Mouse (Mus musculus) cerebellum, adult (tissue): Measurements from ENCODE around the gene Trio.

ENCODE experiments used
- ATAC-seq: cut with Nextera tagmentation; 2 replicates; pipeline ENCODE4 v1.9.2; 2017; ENCODE audit warnings: mild to moderate bottlenecking, moderate library complexity, mixed read lengths; ENCODE audit not compliant: insufficient number of reproducible peaks, low FRiP score, low TSS enrichment

Gene Trio

GRCm38 (mm10) chr15:27995421-27995820, 30.2 kb downstream of the Trio start:
- no peak for ATAC-seq

- no peak for ATAC-seq
These were observed 30.8 kb downstream of the Trio start for GRCm38 (mm10) chr15:27994870-27995269.

- ATAC-seq, result no peak
These were observed 32.1 kb downstream of the Trio start for GRCm38 (mm10) chr15:27993528-27993927.

DNA sequence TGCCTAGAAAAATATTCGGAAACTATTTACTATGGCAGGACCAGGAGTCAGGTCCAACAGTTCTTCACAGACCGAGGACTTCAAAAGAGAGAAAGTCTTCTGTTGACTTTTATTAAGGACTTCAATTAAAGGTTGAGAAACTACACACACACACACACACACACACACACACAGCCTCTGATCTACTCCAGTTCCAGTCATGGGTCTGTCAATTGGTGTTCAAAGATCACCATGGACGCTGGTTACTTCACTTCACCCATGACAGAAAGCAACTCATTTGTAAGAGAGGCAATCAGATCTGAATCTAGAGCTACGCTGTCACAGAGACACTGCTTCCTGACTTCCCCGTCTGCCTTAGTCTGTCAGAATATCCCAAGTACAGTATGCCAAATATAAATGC, 33.1 kb downstream of the Trio start:
- no peak for ATAC-seq

DNA sequence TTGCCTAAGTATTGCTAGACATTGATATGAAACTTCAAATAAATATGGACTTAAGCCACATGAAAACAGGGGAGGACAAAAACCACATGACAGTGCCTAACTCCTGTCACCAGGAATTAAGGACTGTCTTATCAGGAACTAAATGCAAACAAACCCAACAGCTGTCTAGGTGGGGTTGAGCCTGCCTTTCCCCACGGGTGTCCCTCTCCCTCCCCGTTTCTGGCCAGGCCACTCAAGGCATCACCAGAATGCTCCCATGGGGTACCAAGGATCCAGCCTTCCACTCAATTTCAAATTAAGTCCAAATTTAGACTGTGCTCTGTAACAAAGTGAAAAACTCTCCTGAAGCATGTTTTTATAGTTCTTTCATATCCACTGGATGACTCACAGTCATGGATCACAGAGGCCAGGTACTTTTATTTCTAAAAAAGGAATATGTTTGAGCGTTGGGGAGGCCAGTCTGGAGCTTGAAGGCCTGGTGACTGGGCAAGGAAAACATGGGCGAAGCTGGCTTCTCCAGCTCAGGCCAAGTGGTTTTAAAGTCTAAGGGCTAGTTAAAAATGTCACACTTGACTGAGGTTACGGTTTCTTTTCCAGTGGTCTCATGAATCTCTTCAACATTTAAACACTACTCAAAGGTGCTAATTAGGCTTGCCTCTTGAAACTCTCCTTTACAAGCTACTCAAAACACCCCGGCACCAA, 33.6 kb downstream of the Trio start:
- no peak for ATAC-seq

DNA sequence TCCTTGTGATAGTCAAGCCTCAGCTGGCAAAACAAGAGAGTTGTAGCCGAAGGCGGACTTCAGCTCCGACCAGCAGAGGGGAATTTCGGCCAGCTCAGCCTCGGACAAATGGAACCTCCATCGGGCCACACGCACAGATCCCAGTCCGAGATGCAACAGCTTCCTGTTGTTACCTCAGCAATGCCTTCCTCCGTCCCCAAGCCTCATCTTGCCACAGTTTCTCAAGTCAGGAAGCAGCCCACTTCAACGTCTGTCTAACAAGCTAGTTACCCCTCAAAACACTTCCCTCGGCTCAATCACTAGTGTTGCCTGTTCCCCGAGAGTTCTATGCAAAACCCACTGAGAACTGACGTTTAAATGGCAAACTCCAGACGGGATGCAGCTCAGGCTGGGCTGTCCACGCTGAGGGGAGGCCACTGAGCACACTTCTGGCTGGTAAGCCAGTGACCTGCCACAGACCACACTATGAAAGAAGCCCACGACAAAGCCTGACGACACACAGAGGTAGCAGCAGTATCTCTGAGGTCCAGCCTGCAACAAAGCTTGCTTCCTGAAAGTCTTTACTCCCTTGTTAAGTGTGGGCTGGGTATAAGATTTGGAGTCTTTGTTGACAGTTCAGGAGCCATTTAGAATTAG, 34.5 kb downstream of the Trio start:
- ATAC-seq, result no peak

DNA sequence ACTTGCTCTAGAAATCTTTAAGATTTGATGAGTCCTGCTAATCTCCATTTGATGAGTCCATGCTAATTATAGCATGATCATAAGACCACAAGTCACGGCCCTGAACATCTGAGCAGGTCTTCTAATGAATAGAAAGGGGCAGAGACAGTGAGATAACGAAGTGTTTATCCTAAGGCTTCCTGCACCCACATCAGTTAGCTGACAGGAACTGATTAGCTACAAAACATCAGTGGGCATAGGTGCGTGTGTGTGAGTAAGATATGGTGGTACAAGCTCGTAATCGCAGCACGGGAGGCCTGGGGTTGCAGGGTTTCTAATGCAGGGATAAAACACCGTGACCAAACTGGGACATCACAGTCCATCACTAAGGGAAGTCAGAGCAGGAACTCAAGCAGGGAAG, 37.7 kb downstream of the Trio start:
- ATAC-seq, result no peak

- ATAC-seq, result no peak
These were observed 40.8 kb downstream of the Trio start for GRCm38 (mm10) chr15:27984881-27985280.

DNA sequence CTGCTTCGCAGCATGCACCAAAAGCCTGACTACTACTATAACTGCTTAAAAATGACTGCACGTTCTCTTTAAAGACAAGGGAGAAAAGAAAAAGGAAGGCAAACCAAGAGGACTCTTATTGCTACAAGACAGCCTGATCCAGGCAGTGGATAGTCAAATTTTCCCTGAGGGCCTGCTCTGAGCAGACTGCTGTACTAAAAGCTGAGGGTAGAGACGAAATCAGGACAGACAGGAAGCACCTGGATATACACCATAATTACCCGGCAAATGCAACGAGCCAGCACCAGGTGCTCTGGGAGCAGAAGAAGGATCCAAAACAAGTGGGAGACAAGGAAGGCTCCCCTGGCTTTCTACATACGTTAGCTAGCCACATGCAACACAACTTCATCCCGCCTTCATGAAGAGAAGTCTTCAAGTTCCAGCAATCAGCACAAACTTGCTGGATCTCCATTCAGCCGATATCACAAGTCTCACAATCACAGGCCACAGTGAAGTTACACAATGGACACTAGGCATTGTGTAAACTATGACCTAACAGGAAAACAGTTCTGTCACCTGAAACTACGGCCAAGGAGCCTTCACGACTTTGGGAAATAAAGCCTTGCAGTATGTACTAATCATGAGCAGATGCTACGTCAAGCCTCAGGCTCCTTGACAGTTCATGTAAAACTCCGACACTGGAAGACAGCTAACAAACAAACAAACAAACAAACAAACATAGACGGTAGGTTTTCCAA, 43.7 kb downstream of the Trio start:
- ATAC-seq, result no peak

DNA sequence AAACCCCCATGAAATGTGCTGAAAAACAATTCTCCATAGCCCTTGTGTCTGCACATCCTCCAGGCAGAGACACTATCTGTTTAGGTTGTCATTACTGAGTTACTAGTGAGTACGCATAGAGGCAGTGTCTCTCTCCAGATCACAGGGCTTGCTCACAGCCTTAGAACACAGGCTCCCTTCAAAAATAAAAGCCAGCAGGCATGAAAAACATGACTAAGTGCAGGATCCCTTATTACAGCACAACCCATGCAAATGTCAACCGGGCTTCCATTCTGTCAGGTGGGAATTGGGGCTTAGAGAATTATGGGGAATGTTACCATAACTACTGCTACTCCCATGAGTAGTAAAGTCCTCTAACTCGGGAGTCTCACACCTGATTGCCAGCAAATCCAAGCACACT, 44.4 kb downstream of the Trio start:
- no peak for ATAC-seq

DNA sequence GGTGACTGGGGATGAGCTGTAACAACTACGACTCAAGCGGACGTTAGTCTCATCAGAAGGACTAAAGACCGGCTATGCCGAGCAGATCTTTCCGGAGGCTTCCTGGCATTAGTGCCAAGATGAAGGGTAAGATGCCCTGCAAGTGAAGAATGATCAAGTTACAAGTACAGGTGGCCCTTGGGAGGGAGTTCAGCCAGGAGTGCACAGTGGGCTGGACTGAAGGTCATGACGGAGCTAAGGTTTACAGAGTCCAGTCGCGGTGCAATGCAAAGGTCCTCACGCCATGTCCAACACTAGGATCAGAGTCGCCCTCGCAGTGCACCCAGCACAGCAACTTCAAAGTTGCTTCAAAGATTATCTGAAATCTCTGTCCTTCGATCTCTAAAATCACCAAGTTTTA, 45.2 kb downstream of the Trio start:
- ATAC-seq, result no peak

DNA sequence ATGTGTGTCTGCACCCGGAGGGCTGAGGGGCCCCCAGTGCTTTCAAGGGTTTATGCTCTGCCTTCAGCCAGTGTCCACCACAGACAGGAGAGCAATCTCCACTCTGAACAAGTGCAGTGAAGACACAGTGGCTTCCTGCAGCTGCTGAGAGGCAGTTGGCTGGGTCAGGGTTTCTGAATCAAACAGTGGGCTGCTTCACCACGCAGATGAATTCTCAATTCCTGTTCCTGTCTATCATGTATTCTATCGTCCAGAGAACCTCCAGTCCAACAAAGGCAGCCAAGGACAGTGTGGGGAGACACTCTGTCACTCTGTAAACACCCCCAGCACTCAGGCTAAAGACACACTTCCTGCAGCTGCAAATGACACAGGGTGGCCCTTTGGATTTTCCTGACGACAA, 48.7 kb downstream of the Trio start:
- no peak for ATAC-seq

GRCm38 (mm10) chr15:27976366-27976765, 49.3 kb downstream of the Trio start:
- no peak for ATAC-seq

GRCm38 (mm10) chr15:27974637-27975036, 51.0 kb downstream of the Trio start:
- ATAC-seq, result no peak

GRCm38 (mm10) chr15:27968183-27968582, 57.5 kb downstream of the Trio start:
- ATAC-seq, result no peak

- no peak for ATAC-seq
These were observed 58.3 kb downstream of the Trio start for GRCm38 (mm10) chr15:27967128-27967876.

DNA sequence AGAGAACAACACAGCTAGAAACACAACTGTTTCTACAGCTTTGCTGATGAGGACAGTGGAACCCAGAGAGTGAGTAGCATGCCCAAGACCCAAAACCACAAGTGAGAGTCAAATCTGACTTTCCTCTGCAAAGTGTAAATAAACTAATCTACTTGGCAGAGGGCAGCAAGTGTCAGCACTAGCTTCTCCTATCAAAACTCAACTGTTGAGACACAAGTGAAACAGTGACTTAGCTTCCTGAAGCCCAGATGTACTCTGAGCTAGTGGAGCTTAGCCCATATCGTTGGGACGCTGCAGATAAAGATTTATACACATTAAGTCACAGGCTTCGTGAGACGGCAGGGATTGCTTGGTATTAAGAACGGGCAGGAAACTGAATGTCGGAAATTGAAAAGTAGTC, 60.8 kb downstream of the Trio start:
- ATAC-seq, result no peak

- no peak for ATAC-seq
These were observed 62.1 kb downstream of the Trio start for GRCm38 (mm10) chr15:27963506-27963905.

DNA sequence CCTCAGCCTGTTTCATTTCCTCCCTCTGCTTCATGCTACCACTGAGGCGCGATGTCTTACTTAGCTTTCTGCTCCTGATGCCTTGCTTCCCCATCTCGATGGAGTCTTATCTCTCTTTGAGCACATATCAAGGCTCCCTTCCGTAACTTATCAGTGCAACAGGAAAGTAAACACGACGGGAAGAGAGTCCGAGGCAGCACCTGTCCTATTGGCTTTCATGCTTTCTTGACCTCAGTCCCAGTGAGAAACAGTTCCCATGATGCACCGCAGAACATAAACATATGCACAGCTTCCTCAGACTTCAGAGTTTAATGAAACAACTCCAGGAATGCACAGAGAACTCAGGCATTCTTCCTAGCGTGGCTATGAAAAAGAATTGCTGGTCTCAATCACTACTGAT, 65.0 kb downstream of the Trio start:
- no peak for ATAC-seq

DNA sequence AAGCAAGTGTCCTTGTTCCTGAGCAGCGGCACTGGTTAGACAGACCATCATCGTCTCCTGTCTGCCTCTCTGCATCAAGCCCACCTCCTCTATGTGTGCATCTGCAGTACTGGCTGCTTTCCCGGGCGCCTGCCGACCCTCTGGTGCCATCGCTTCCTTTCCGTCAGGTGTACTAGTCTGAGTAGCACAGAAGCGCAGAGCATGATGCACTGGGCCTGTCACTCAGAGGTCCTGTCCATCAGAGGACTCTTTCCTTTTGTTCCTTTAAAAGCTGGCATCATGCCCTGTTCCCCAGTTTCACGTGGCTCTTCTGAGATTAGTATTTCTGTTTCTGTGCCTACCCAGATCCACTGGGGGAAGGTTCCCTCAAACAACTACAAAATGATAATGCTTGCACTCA, 67.8 kb downstream of the Trio start:
- no peak for ATAC-seq

DNA sequence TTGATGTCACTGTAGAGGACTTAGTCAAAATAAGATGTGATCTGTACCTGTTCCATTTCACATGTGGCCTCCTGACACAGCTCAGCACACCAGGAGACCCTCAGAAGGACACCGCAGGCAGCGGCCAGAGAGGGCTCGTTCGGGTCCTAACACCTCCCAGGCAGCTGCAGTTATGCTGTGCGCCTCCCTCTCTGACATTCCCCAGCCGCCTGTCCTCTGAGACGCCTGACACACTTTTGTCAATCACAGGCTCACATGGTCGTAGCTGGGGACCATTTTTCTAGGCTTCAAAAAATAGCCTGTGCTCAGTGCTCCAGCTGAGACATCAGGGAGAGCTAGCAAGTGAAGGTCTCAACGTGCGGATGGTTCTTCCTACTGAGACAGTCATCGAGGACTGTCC, 70.0 kb downstream of the Trio start:
- no peak for ATAC-seq
